Mouse (Mus musculus): ENCODE data around the gene Kcnh1.

The Kcnh1 gene

DNA sequence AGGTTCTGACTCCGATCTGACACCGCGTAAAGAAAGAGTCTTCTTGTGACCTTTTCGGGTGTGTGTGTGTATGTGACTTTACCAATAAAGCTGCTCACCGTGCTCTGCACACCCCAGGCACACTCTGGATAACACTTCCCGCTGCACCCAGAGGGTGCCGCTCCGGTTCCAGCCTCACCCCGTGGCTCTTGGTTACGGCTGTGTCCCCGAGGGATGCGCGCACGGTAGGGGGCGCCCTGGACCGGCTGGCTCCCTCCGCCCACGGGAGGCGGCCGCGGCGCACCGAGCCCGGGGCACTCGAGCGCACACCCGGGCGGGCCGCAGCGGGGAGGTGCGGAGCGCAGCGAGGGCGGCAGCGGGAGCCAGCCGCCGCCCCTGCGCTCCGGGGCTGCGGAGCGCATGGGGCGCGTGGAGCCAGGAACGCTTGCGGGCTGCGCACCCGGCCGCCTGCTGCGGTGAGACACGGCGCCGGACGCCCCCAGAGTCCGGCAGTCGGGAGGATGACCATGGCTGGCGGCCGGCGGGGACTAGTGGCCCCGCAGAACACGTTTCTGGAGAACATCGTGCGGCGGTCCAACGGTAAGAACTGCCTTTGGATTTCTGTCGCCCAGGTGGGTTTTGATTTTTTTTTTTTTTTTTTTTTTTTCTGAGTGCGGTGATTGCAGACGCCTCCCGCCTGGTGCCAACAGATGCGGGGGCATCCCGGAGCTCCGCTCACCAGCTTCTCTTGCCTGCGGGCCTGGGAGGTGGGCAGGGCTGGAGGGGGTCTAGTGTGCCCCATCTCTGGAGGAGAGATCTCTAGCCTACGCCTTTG lies at the start of gene Kcnh1:
Gene Kcnh1 (plus strand): TSS at position 267 of the 814 bp plus-strand sequence.
- DNase-seq (ENCODE audit: low read depth, low spot score): peak; percentile 66

DNA sequence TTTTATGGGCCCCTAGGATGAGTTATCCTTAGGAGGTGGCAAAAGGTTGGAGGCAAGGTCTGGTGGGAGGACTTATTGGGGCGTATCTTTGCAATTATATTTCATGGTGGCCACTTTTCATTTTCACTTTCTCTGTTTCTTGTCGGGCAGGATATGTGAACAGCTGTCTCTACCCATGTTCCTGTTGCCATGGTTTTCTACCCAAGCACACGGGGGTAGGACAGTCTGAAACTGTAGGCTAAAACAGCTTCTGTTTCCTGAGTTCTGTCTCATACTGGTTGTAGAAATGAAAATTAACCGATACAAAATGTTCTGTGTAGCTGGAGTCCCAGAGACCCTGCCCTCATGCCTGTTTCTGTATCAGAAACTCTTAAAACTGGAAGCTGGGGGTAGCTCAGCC lies 39.4 kb upstream of the Kcnh1 start:
- DNase-seq (ENCODE audit: low read depth, low spot score): no peak

DNA sequence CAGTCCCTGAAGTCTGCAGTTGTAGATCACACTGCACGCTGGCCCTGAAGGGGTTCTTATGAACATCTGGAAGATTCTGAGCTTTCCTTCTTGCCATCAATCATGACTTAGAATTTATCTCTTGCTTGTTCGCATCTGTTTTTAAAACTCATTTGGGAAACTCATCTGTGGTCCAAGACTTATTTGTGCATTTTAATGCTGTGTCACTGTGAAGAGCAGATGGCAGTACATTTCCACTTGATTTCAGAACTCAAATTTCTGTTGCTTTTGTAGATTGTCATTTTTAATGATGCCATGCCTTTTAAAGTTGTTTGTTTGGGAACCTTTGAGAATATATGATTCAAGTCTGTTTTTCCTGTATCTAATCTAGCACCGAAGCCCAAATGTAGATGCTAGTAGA lies 19.1 kb upstream of the Kcnh1 start:
- DNase-seq (ENCODE audit: low read depth, low spot score): no peak

DNA sequence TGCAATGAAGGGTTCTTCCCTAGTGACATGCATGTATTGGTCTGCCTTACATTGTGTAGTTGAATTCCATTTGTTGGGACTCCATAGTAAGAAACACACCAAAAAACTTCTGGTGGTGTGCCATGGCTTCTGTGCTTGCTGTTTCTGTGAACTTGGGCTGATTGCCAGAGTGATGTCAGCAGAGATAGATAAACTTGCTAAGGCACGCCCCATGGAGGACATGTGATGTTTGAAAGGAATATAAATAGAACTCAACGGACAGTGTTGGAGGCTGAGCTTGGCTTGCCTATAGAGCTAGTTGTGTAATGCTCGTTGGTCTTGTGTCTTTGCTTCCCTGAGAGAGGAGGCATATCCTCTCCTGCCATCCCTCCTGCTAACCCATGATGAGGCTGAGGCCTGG lies 10.7 kb upstream of the Kcnh1 start:
- DNase-seq (ENCODE audit: low read depth, low spot score): no peak

DNA sequence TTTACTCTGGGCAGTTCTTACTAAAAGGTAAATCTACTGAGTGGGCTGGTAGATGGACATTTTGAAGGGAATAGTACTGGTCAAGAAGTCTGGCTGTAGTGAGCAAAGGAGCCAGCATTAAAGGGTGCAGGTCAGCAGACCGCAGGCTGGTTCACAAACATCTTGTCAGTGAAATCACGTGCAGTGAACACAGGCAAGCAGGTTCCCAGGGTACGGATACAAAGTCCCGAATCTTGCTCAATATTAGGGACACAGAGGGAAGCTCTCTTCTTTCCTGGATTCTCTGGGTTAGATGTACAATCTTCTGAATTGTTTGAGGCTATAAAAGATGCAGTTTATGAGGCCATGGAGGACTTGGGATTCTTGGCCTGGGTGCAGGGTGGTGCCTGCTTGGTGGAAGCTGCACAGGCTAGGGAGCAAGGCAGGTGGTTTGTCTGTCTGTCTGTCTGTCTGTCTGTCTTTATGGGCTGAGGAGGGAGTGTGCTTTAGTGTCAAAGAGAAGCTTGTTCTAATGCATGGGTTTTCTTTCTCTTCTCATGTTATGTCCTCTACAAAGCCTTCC lies 8.8 kb upstream of the Kcnh1 start:
- no peak for DNase-seq (ENCODE audit: low read depth, low spot score)

DNA sequence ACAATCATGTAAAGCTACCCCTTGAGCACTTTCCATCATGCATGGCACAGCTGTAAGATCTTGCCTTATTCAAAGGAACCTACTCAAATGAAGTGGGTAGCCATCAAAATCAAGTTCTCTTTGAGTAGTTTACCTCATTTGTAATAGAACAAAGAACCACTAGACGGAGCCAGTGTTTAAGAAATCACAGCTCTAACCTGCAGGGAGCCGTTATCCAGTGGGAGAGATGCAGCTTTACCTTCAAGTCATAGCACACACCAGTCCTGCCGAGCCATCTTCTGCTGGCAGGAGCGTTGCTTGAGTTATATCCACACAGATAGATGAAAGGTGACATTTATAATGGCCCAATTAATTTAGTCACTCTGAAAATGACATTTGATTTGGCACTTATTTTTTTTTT lies 1.5 kb upstream of the Kcnh1 start:
- peak; percentile 75 for DNase-seq (ENCODE audit: low read depth, low spot score)

DNA sequence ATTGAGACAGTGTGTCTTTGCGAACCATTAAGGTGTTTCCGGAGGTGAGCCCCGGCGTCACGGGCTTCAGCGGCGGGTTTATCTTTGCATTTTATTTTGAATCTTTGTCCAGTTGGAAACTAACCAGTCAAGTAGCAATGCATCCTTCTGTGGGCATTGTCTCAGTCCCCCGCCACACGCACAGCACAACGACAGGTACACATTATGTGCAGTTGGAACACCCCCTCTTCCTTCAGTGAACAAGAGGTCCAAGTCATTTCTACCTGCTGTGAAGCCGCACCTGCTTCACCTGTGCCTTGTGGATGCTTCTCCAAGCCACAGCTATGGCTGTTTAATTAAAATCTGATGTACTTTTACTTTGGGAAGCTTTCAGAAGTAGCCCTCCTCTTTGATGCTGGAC lies 803 bp upstream of the Kcnh1 start:
- DNase-seq (ENCODE audit: low read depth, low spot score): peak; percentile 6

DNA sequence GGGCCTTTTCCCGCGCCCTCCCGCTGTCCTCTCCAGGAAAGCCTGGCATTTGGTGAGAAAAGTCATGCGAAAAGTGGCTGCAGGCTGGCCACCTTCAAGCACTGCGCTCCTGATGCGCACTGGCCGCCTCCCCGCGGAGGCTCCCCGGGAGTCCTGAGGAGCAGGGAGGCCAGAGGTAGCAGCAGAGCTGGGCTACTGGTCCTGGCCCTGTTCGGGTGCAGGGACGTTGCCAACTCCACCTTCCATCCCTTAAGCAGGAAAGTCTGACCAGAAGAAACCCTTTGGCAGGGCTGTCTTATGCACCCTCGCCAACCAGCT lies 707 bp downstream of the Kcnh1 start:
- DNase-seq (ENCODE audit: low read depth, low spot score): no peak

DNA sequence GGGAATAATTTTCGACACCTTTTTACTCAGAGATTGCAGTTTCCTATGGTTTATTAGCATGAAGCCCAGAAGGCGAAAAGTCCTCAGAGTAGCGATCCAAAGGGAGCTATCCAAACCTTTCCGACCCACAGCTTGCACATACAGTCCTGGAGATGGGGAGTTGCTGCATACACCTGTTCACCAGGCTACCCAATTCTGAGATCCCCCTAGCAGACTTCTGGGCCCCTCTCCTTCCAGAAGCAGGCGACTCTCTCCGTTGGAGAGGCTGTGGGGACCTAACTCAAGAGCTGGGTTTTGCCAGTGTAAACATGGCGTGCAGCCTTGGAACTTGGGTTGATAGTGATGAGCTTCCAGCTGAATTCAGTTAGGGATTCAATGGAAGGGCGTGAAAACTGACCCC lies 1.3 kb downstream of the Kcnh1 start:
- peak; percentile 4 for DNase-seq (ENCODE audit: low read depth, low spot score)

DNA sequence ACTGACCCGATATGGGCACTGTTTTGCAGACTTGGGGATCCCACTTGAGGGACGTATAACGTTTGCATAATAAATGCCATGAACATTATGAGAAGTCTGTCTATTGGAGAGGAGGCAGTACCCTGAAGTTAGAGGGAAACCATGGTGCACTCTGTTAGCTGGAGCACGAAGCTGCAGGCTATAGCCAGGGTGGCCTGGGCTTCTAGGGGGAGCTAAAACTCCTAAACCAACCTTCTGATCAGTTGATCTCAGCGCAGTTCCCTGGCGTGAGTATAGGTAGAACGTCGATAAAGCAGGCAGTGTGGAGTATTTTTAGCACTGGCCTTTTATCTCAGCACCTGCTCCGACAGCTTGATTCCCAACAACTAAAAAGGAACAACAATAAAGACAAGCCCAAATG lies 2.1 kb downstream of the Kcnh1 start:
- no peak for DNase-seq (ENCODE audit: low read depth, low spot score)

DNA sequence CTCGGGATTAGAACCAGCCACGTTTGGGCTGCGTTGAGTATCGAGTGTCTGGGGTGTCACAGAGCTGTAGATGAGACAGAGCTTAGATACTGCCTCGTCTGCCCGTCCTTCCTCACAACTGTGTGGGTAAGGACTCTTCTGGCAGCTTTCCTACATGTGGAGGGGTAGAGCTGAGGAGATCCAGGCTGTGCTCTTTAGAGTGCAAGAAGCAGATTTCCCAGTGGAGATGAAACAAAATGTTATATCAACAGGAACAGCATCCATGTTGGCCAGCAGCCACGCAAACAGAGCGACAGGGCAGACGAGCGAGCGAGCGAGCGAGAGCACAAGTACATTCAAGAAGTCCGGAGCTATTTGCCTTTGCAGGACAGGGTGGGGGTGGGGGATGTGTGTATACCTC lies 3.1 kb downstream of the Kcnh1 start:
- no peak for DNase-seq (ENCODE audit: low read depth, low spot score)

DNA sequence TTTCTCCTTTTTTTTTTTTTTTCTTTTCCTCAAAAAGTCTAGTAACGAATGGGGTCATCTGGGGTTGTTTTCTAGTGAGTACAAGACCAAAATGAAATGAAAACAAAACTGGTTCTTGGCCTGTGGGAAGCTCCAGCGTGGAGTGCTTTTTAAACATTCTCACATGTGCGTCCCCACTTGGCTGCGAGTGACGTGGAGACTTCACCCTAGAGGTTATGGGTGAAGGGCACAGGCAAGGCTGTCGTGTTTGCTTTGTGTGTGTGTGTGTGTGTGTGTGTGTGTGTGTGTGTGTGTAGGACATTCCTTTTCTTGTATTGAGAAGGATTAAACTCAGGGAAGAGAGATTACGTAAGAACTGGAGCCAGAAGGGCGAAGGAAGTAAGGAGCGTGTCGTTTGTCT lies 6.9 kb downstream of the Kcnh1 start:
- no peak for DNase-seq (ENCODE audit: low read depth, low spot score)

DNA sequence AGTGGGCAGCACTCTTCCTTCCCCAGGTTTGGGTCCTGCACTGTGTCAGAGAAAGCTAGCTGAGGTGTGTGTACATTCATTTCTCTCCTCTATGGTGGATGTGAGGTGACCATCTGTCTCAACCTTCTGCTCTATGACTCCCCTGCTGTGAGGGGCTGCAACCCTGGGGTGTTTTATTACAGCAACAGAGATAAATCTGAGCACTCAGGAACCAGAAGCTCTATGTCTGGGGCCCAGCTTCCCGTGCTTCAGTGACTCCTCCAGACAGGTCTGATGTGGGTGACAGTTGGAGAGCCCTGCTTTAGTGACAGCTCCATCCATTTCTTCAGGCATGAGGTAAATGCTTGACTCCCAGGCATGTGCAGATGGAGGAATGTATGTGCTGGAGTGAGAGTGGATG lies 12.4 kb downstream of the Kcnh1 start:
- DNase-seq (ENCODE audit: low read depth, low spot score): no peak

DNA sequence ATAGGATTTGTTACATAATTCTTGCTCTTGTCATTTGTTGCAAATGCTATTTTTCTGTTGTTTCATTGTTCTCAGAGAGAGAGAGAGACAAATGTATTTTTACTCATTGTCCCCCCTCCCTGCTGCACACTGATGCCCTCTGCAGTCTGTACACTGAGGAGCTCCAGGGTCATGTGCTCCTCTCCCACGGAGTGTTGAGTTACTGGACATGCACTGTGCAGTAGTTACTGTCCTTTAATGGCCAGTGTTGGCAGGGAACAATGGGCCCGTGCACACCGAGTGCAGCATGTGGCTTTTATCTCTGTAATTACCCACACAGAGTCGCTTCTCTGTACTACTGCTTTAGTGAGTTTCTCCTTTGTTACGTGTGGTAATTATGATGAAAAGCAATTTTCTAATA lies 17.4 kb downstream of the Kcnh1 start:
- no peak for DNase-seq (ENCODE audit: low read depth, low spot score)

DNA sequence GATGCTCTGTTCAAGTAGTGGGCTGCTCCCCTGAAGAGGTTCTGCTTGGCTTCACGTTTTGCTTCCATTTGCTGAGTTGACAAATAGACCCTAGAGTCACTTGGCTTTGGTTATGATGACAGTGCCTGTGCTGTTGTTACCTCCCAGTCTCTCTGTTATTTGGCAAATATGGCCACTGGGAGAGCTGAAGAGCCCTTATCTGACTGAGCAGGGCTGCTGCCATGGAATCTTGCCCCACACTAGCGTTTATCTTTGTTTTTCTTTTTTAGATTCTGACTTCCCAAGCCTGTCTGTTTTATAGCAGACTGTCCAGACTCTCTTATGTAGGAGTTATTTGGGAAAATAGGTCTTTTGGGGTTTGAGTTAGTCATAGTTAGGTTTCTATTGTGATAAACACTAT lies 21.9 kb downstream of the Kcnh1 start:
- DNase-seq (ENCODE audit: low read depth, low spot score): no peak

DNA sequence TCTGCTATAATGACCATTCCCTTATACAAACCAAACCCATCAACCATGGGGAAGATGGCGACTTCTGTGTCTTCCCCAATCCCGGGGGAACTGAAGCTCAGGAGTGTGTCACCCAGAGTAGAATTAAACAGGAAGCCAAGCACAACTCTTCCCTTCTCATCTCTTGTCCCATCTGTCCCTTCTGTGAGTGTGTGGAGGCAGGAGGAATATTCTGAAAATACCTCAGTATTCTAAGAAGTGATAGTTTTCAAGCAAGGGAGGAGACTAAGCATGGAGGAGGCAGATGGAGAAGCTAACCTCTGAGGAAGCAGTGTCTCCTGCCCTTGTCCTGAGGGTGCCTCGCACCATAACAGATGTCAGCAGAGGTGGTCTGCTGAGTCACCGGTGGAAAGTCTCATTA lies 24.1 kb downstream of the Kcnh1 start:
- no peak for DNase-seq (ENCODE audit: low read depth, low spot score)

DNA sequence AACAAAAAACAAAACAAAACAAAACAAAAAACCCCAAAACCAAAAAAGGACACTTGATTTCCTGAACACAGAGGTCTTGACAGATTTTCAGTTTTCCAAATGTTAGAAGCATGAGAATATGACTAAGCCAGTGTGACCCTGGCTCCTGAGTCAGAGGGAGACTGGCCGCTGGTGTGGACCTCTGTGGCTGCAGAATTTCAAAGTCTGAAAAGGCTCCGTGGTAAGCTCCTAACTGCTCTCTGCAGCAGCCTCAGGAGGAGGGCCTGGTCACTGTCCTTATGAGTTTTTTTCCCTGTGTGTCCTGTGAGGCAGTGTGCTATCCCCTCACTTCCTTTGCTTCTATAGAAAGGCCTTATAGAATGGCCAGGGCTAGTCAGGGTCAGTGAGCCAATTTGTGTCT lies 29.6 kb downstream of the Kcnh1 start:
- DNase-seq (ENCODE audit: low read depth, low spot score): no peak

DNA sequence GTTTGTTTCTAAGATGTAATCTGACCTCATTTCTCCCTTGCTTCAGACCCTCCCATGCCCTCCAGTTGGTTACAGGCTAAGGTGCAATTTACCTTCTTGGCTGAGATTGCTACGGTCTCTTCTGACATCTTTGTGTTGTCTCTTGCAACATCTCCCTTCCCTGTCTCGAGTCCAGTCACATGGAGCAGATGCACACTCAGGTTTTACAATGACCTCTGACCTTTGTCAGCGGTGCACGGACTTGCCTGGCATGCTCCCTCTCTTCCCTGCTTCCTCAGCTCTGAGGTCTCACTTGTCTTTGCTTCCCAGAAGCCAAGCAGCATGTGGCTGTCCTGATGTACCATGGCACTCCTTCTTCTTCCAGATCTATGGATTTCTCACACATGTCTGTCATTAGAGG lies 33.6 kb downstream of the Kcnh1 start:
- no peak for DNase-seq (ENCODE audit: low read depth, low spot score)

DNA sequence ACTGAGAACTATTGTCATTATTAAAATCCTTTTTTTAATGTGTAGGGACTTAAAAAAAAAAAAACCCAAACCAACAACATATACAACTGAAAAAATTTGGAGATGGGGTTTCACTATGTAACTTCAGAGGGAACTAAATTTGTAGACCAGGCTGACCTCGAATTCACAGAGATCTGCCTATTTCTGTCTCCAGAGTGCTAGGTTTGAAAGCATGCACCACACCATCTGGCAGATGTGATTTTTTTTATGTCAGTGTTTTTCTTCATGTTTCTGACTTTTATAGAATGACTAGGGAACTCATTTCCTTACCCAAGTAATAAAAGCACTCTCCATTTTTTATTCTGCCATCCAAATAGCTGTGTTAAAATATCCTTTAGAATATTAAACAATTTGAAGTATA lies 42.1 kb downstream of the Kcnh1 start:
- DNase-seq (ENCODE audit: low read depth, low spot score): no peak

DNA sequence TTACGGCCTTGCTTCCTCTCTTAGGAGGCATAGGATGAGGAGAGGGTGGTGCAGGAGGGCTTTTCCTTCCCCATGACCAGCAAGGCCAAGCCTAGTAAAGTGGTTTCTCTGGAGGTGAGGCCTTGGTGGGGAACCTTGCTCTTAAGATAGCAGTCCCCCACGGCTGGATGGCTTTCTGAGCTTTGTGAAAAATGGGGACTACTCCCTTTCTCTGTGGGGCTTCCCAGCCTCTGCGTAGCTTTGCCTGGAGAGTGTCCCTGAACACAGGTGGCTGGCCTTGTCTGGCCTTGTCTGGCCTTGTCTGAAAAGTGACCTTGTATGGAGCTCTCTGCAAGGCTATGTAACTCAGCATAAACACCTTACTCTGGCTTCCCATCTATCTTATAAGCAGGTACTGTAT lies 56.3 kb downstream of the Kcnh1 start:
- DNase-seq (ENCODE audit: low read depth, low spot score): no peak

DNA sequence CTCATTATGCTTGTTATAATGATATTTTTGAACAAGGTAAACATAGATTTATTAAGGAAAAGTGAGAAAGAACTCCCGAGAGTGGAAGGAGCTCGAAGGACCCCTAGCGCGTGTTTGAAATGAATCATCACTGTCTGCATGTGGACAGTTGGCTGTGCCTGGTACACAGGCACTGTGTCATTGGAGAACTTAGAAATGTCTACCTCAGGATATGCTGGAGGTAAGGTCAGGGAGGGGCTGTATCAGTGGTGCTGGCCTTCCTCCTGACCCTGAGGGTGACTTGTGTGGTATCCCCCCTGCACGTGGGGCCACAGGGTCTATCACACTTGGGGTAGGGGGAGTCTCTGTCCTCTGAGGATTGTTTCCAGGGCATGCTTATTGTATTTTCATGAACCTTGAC lies 68.6 kb downstream of the Kcnh1 start:
- no peak for DNase-seq (ENCODE audit: low read depth, low spot score)

DNA sequence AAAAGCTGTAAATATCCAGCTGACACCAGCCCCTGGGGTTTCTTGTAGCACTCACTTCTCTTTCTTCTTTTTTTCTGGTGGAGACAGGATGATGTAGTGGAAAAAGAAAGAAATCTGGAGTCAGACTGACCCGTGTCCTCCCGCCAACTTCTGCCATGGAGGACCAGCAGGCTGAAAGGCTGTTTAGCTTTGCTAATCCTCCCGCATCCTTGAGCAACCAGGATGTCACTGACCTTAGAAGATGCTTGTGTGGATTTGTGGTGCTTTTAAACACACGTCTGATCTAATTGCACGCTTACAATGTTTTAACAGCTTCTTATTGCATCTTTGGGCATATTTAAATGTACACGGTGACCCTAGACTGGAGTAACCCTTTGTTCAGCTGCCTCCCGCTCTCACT lies 69.0 kb downstream of the Kcnh1 start:
- no peak for DNase-seq (ENCODE audit: low read depth, low spot score)

DNA sequence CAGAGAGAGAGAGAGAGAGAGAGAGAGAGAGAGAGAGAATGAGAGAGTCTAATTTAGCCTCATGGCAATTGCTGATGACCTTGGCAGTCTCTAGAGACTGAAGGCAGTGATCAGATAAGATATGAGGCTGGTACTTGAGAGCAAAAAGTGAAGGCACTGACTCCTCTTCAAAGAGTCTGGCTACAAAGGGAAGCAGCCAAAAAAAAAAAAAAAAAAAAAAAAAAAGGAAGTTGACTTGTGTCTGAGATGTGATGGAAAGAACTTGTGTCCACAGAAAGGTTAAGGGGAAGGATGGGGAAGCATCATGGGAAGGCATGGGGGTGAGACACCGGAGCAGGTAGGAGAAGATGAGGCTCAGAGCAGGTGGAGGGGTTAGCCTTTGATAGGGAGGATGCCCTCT lies 75.1 kb downstream of the Kcnh1 start:
- no peak for DNase-seq (ENCODE audit: low read depth, low spot score)

DNA sequence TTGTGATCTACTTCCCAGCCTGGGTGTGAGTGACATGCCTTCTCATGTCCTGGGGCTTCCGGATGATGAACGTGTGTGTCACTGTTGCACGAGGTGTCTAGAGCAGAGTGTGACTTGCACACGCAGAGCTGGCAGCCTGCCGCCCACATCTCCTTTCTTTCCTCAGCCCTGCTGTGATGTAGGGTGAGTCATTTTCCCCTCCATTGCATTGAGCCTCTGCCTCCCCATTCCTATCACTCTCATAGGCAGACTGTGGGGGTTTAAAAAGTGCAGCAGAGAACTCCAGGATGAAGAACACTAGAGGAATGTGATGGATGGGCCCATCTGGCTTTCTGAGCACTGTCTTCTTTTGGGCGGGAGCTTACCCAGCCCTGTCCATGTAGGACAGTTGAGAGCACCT lies 76.4 kb downstream of the Kcnh1 start:
- no peak for DNase-seq (ENCODE audit: low read depth, low spot score)

All from R1 (cell line).